Mouse (Mus musculus): ENCODE measurements around the gene Tex13c1.

The Tex13c1 gene

DNA sequence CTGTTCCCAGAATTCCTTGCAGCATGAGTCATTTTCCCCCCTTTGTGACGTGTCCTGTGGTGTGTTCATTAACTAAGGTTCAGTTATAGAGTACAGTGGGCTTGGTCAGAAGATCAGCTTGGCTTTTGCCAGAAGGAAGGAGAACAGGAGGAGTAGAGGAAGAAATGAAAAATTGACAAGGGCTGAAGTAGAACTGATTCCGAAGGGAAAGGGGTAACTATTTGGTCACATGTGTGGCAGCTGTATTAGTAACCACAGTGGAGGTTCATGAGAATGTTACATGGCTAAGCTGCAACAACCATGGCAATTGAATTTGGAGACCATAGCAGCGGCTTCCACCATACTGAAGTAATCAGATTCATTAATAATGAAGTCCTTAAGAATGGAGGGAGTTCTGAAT, at the start of gene Tex13c1:
Tex13c1 (plus strand) TSS at position 301 of the 400 bp plus-strand sequence.
- no peak for DNase-seq (ENCODE audit: low read depth, low spot score)
